Comparison of ENCODE assay signal across 8 mouse cellular contexts in the genomic region with DNA sequence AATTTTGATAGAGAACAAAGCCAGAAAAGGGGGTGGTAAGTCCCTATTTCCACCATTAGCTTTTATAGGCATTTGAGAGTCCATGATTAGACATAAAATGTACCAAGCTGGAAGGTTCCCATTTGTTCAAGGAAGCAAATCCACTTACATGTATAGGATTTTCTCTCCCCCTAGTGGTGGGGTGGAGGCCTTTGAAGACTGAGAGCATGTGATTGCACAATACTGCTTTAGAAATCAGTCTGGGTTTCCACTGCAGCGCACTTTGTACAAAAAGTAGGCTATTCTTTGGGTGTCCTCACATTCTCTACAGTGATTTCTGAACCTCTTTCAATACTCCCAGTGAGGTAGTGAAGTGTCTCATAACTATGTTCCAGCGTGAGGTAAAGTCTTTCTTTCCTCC. TPM values are rescaled to one million over a fixed set of nuclear protein-coding genes. Genes with fewer than 3 reads are reported as not detected.
A peak's percentile ranks its signal among the peaks of the same experiment; 100 is the strongest.
DNase-seq lines count a peak whose midpoint lies in the region; ATAC-seq lines count a peak whose summit lies in the region.

No protein-coding gene starts in this region.

- 69% methylated on average over 2 of the region's 2 CpGs for WGBS in heart, embryonic 10.5 days
- WGBS in embryonic facial prominence, embryonic 11.5 days: 72% methylated on average over 2 of the region's 2 CpGs

- no peak for ATAC-seq in embryonic facial prominence, embryonic 11.5 days (replicated peaks; ENCODE audit: insufficient number of reproducible peaks, low FRiP score, low TSS enrichment, low read depth)

- DNase-seq in heart, adult 11 months: peak; percentile 92
- DNase-seq in heart, embryonic 10.5 days (ENCODE audit: low spot score): no peak
- DNase-seq in 3T3-L1 (ENCODE audit: low read depth, low spot score): peak; percentile 95
- DNase-seq in adrenal gland, adult 2 months: peak; percentile 71
- peak; percentile 82 for DNase-seq in embryonic facial prominence, embryonic 11.5 days (ENCODE audit: low spot score)
- peak; percentile 75 for DNase-seq in kidney, postnatal 10 days
- peak; percentile 53 to 71 for DNase-seq in lung, adult 18-20 months
- peak; percentile 58 for DNase-seq in splenic B cell, adult 2 months (ENCODE audit: low read depth, low spot score)

- no peak overlapping the region for H3K4me3 ChIP-seq in heart, embryonic 10.5 days
- no peak overlapping the region for H3K4me3 ChIP-seq in embryonic facial prominence, embryonic 11.5 days (ENCODE audit: low read depth, low read length)

- H3K4me2 ChIP-seq in embryonic facial prominence, embryonic 11.5 days (ENCODE audit: low read depth, low read length): no peak overlapping the region

- H3K9ac ChIP-seq in embryonic facial prominence, embryonic 11.5 days (replicated peaks; ENCODE audit: low read length): no peak overlapping the region

- no peaks in the 10 kb centered on the region for H3K27me3 ChIP-seq in heart, embryonic 10.5 days (ENCODE audit: insufficient read depth, poor library complexity, severe bottlenecking)
- no peaks in the 10 kb centered on the region for H3K27me3 ChIP-seq in embryonic facial prominence, embryonic 11.5 days (ENCODE audit: control insufficient read depth, insufficient read depth, low read length)
- no peaks in the 10 kb centered on the region for H3K27me3 ChIP-seq in splenic B cell, adult 2 months (ENCODE audit: control insufficient read depth, insufficient read depth, low read length, poor library complexity, severe bottlenecking)

- H3K4me1 ChIP-seq in heart, embryonic 10.5 days: no peaks in the 10 kb centered on the region
- no peaks in the 10 kb centered on the region for H3K4me1 ChIP-seq in embryonic facial prominence, embryonic 11.5 days (ENCODE audit: control insufficient read depth, insufficient read depth, low read length)

- H3K9me3 ChIP-seq in heart, embryonic 10.5 days: no peaks in the 10 kb centered on the region
- H3K9me3 ChIP-seq in embryonic facial prominence, embryonic 11.5 days (replicated peaks; ENCODE audit: control insufficient read depth, low read length): no peaks in the 10 kb centered on the region

- no peaks in the 10 kb centered on the region for H3K36me3 ChIP-seq in heart, embryonic 10.5 days
- H3K36me3 ChIP-seq in embryonic facial prominence, embryonic 11.5 days (replicated peaks; ENCODE audit: control insufficient read depth, insufficient read depth, low read depth, low read length): no peaks in the 10 kb centered on the region
- no peaks in the 10 kb centered on the region for H3K36me3 ChIP-seq in splenic B cell, adult 2 months (ENCODE audit: control insufficient read depth, insufficient read depth, low read length, poor library complexity, severe bottlenecking)

- H3K27ac ChIP-seq in heart, embryonic 10.5 days: no peak overlapping the region
- no peak overlapping the region for H3K27ac ChIP-seq in embryonic facial prominence, embryonic 11.5 days (replicated peaks; ENCODE audit: low read depth, low read length)

RNA-seq across cellular contexts. Expression of gene Gatb, which starts 2.6 kb away (rescaled TPM):
- polyA plus RNA-seq in heart, embryonic 10.5 days (2016; fragmentation: Nextera tagmentation; extraction: Ambion mirVana): 32.3 and 45.0 TPM in 2 replicates
- 10 to 100 TPM; 32.7 to 46.9 TPM for total RNA-seq in adrenal gland, adult 2 months (2021)
- 4.3 and 6.8 TPM in 2 replicates for polyA plus RNA-seq in adrenal gland, adult 2 months (2012; rRNA removed)
- 27.5 and 28.0 TPM in 2 replicates for polyA plus RNA-seq in embryonic facial prominence, embryonic 11.5 days (2014; fragmentation: Nextera tagmentation; extraction: Ambion mirVana)
